Mouse (Mus musculus): ENCODE results near the gene Neurod2.

The Neurod2 gene

GRCm38 (mm10) chr11:98329081-98329959, at the start of gene Neurod2:
TSS of gene Neurod2 (minus strand) at chr11:98329648.
- no peak for DNase-seq

GRCm38 (mm10) chr11:98377787-98378186, 48.3 kb upstream of the Neurod2 start:
- no peak for DNase-seq

- no peak for DNase-seq
Measured at GRCm38 (mm10) chr11:98376756-98377155, 47.3 kb upstream of the Neurod2 start.

GRCm38 (mm10) chr11:98374266-98374665, 44.8 kb upstream of the Neurod2 start:
- DNase-seq, result no peak

- DNase-seq, result no peak
Measured at GRCm38 (mm10) chr11:98373244-98373643, 43.8 kb upstream of the Neurod2 start.

- peak; percentile 71 to 80 for DNase-seq
Measured at GRCm38 (mm10) chr11:98372406-98372805, 43.0 kb upstream of the Neurod2 start.

GRCm38 (mm10) chr11:98371556-98372240, 42.2 kb upstream of the Neurod2 start:
- DNase-seq, result no peak

- DNase-seq, result no peak
Measured at GRCm38 (mm10) chr11:98370588-98370987, 41.1 kb upstream of the Neurod2 start.

GRCm38 (mm10) chr11:98369337-98369736, 39.9 kb upstream of the Neurod2 start:
- DNase-seq, result no peak

- no peak for DNase-seq
Measured at GRCm38 (mm10) chr11:98367863-98368186, 38.4 kb upstream of the Neurod2 start.

GRCm38 (mm10) chr11:98367171-98367862, 37.9 kb upstream of the Neurod2 start:
- no peak for DNase-seq

GRCm38 (mm10) chr11:98366290-98366689, 36.8 kb upstream of the Neurod2 start:
- DNase-seq, result no peak

- no peak for DNase-seq
Measured at GRCm38 (mm10) chr11:98364410-98364809, 35.0 kb upstream of the Neurod2 start.

- no peak for DNase-seq
Measured at GRCm38 (mm10) chr11:98363817-98364216, 34.4 kb upstream of the Neurod2 start.

- no peak for DNase-seq
Measured at GRCm38 (mm10) chr11:98360866-98361521, 31.5 kb upstream of the Neurod2 start.

- DNase-seq, result peak; percentile 95 to 97
Measured at GRCm38 (mm10) chr11:98358161-98359083, 29.0 kb upstream of the Neurod2 start, which contains the start of gene Stard3. TSS of gene Stard3 (plus strand) at chr11:98358368.

- DNase-seq, result peak in 1 of 2 experiments; percentile 50
Measured at GRCm38 (mm10) chr11:98357396-98358160, 28.1 kb upstream of the Neurod2 start.

- no peak for DNase-seq
Measured at GRCm38 (mm10) chr11:98356625-98357394, 27.4 kb upstream of the Neurod2 start.

- peak; percentile 56 to 70 for DNase-seq
Measured at GRCm38 (mm10) chr11:98355732-98356299, 26.4 kb upstream of the Neurod2 start.

GRCm38 (mm10) chr11:98354445-98354844, 25.0 kb upstream of the Neurod2 start:
- no peak for DNase-seq
